Mouse (Mus musculus): Measurements from ENCODE around the gene Hic1. TPM values are rescaled to one million over a fixed set of nuclear protein-coding genes. Genes with fewer than 3 reads are reported as not detected.

The Hic1 gene
- polyA plus RNA-seq, 1 experiment from 2014 or later: 1.3 TPM

- Histone ChIP-seq H3K4me1 (peaks cover 48% of the 10 kb centered on the region), H3K27me3 (replicated peaks; ENCODE audit: low read depth, poor library complexity, severe bottlenecking) (peaks cover 62% of the 10 kb centered on the region), H3K9me3 (no peaks in the 10 kb centered on the region), H3K4me3 (no peak overlapping the region), H3K36me3 (replicated peaks) (no peaks in the 10 kb centered on the region), H3K27ac (replicated peaks) (no peak overlapping the region)
- DNase-seq (ENCODE audit: low spot score): no peak
- WGBS: 92% methylated on average over 12 of the region's 12 CpGs
Measured at GRCm38 (mm10) chr11:75200935-75201334, 31.6 kb upstream of the Hic1 start.

GRCm38 (mm10) chr11:75199951-75200350, 30.6 kb upstream of the Hic1 start:
- Histone ChIP-seq H3K27me3 (replicated peaks; ENCODE audit: low read depth, poor library complexity, severe bottlenecking) (peaks cover 72% of the 10 kb centered on the region), H3K27ac (replicated peaks) (no peak overlapping the region), H3K4me3 (no peak overlapping the region), H3K4me1 (peaks cover 49% of the 10 kb centered on the region), H3K9me3 (no peaks in the 10 kb centered on the region), H3K36me3 (replicated peaks) (no peaks in the 10 kb centered on the region)
- no peak for DNase-seq (ENCODE audit: low spot score)
- WGBS: 88% methylated on average over 5 of the region's 5 CpGs

DNA sequence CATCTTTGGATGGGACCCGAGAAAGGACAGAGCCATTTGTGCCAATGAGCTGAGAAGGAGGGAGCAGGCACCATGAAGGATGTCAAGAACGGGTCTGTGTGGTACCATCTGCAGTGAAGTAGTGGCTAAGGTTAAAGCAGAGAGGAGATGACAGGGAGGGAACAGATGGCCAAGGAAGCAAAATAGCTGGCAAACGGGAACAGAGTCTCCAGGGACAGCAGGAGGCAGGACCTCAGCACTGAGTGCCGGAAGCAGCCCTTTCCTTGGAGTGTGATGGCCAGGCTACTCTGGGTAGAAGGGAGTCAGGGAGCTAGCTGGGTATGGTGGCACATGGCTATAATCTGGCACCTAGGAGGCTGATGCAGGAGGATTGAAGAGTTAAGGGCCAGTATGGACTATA, 29.5 kb upstream of the Hic1 start:
- no peak for DNase-seq (ENCODE audit: low spot score)
- no peak overlapping the region for H3K27ac ChIP-seq (replicated peaks)
- H3K9me3 ChIP-seq: no peaks in the 10 kb centered on the region
- no peak overlapping the region for H3K4me3 ChIP-seq
- peaks cover 52% of the 10 kb centered on the region for H3K4me1 ChIP-seq
- WGBS: 69% methylated on average over 4 of the region's 4 CpGs
- H3K36me3 ChIP-seq (replicated peaks): no peaks in the 10 kb centered on the region
- H3K27me3 ChIP-seq (replicated peaks; ENCODE audit: low read depth, poor library complexity, severe bottlenecking): peaks cover 80% of the 10 kb centered on the region

DNA sequence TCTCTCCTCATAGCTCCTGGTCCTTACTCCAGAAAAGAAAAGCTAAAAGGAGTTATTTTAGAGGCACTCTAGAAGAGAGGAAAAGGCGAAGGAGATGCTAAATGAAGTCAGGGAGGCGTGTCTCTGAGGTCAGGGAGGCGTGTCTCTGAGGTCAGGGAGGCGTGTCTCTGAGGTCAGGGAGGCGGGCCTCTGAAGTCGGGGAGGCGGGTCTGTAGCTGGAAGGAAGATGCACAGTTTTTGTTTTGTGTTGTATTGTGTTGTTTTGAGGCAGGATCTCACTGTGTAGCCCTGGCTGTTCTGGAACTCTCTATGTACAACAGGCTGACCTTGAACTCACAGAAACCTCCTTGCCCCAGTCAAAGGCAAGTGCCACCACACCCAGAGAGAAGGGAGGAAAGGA, 28.6 kb upstream of the Hic1 start:
- Histone ChIP-seq H3K27me3 (replicated peaks; ENCODE audit: low read depth, poor library complexity, severe bottlenecking) (peaks cover 83% of the 10 kb centered on the region), H3K9me3 (no peaks in the 10 kb centered on the region), H3K4me3 (no peak overlapping the region), H3K4me1 (peaks cover 56% of the 10 kb centered on the region), H3K27ac (replicated peaks) (no peak overlapping the region), H3K36me3 (replicated peaks) (no peaks in the 10 kb centered on the region)
- 34% methylated on average over 7 of the region's 7 CpGs for WGBS
- no peak for DNase-seq (ENCODE audit: low spot score)

GRCm38 (mm10) chr11:75196131-75196530, 26.8 kb upstream of the Hic1 start:
- no peaks in the 10 kb centered on the region for H3K9me3 ChIP-seq
- H3K36me3 ChIP-seq (replicated peaks): no peaks in the 10 kb centered on the region
- H3K4me3 ChIP-seq: no peak overlapping the region
- H3K27me3 ChIP-seq (replicated peaks; ENCODE audit: low read depth, poor library complexity, severe bottlenecking): peaks cover 95% of the 10 kb centered on the region
- DNase-seq (ENCODE audit: low spot score): no peak
- H3K4me1 ChIP-seq: peaks cover 50% of the 10 kb centered on the region
- no peak overlapping the region for H3K27ac ChIP-seq (replicated peaks)
- 41% methylated on average over 6 of the region's 6 CpGs for WGBS

GRCm38 (mm10) chr11:75194850-75195461, 25.6 kb upstream of the Hic1 start:
- Histone ChIP-seq H3K4me3 (peak overlapping the region; percentile 63), H3K27me3 (replicated peaks; ENCODE audit: low read depth, poor library complexity, severe bottlenecking) (peaks cover 94% of the 10 kb centered on the region), H3K4me1 (peaks cover 55% of the 10 kb centered on the region), H3K27ac (replicated peaks) (peak overlapping the region; percentile 65), H3K9me3 (no peaks in the 10 kb centered on the region), H3K36me3 (replicated peaks) (no peaks in the 10 kb centered on the region)
- under 1% methylated on average over 39 of the region's 39 CpGs for WGBS
- DNase-seq (ENCODE audit: low spot score): peak; percentile 83

DNA sequence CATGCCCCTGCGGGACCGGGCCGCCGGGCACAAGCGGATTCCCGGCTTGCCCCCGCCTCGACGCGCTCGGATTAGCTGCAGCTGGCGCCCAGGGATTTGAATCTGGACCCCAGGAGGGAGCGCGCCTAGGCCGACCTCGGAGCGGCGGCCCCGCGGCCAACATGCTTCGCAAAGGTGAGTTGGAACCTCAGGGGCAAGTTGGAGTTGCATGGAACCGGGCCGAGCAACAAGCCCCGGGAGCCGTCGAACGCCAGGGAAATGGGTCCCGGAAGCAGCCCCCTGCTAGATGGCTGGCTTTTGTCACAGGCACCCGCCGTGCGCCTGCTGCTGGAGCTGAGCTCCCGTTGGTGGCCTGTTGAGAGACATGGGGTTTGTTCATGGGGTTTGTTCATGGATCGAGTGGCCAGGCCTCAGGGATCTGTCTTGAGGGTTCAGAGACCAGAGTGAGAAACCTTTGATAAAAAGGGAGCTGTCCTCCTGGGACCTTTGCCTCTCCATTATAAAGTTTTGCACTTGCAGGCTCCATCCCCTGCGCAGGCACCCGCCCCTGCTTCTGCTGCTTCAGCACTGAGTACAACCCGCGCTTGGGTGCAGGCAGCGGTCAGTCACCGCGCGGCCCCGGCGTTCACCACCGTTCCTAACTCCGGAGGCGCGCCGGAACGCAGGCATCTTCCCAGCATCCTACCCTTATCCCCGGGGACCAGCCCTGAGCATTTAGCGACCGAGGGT, 25.0 kb upstream of the Hic1 start:
- peak overlapping the region; percentile 65; the same call in 1 of the 2 replicates for H3K27ac ChIP-seq (replicated peaks)
- H3K4me1 ChIP-seq: peaks cover 62% of the 10 kb centered on the region
- H3K4me3 ChIP-seq: peak overlapping the region; percentile 63
- no peaks in the 10 kb centered on the region for H3K36me3 ChIP-seq (replicated peaks)
- peak; percentile 60 for DNase-seq (ENCODE audit: low spot score)
- no peaks in the 10 kb centered on the region for H3K9me3 ChIP-seq
- under 1% methylated on average over 52 of the region's 52 CpGs for WGBS
- peaks cover 87% of the 10 kb centered on the region for H3K27me3 ChIP-seq (replicated peaks; ENCODE audit: low read depth, poor library complexity, severe bottlenecking)

GRCm38 (mm10) chr11:75193256-75194071, 24.1 kb upstream of the Hic1 start, which contains the start of gene Rtn4rl1:
Gene Rtn4rl1 (plus strand): TSS chr11:75193783.
- Histone ChIP-seq H3K27me3 (replicated peaks; ENCODE audit: low read depth, poor library complexity, severe bottlenecking) (peaks cover 80% of the 10 kb centered on the region), H3K36me3 (replicated peaks) (0 out of 2 replicates have a peak, but pooled peaks cover under 1% of the 10 kb centered on the region), H3K4me1 (peaks cover 67% of the 10 kb centered on the region), H3K4me3 (peak within 1 kb of the TSS; percentile 63), H3K27ac (replicated peaks) (peak within 1 kb of the TSS; percentile 65; the same call in 1 of the 2 replicates), H3K9me3 (no peaks in the 10 kb centered on the region)
- peak; percentile 61 for DNase-seq (ENCODE audit: low spot score)
- under 1% methylated on average over 84 of the region's 84 CpGs for WGBS

GRCm38 (mm10) chr11:75192336-75193214, 23.3 kb upstream of the Hic1 start:
- H3K36me3 ChIP-seq (replicated peaks): 0 out of 2 replicates have a peak, but pooled peaks cover 3% of the 10 kb centered on the region
- WGBS: 22% methylated on average over 13 of the region's 13 CpGs
- peaks cover 67% of the 10 kb centered on the region for H3K4me1 ChIP-seq
- H3K27me3 ChIP-seq (replicated peaks; ENCODE audit: low read depth, poor library complexity, severe bottlenecking): peaks cover 71% of the 10 kb centered on the region
- peak overlapping the region; percentile 63 for H3K4me3 ChIP-seq
- DNase-seq (ENCODE audit: low spot score): peak; percentile 87
- no peak overlapping the region for H3K27ac ChIP-seq (replicated peaks)
- H3K9me3 ChIP-seq: no peaks in the 10 kb centered on the region

GRCm38 (mm10) chr11:75191841-75192240, 22.5 kb upstream of the Hic1 start:
- Histone ChIP-seq H3K27me3 (replicated peaks; ENCODE audit: low read depth, poor library complexity, severe bottlenecking) (peaks cover 64% of the 10 kb centered on the region), H3K4me3 (no peak overlapping the region), H3K36me3 (replicated peaks) (0 out of 2 replicates have a peak, but pooled peaks cover 3% of the 10 kb centered on the region), H3K4me1 (peaks cover 67% of the 10 kb centered on the region), H3K9me3 (no peaks in the 10 kb centered on the region), H3K27ac (replicated peaks) (no peak overlapping the region)
- 57% methylated on average over 6 of the region's 6 CpGs for WGBS
- DNase-seq (ENCODE audit: low spot score): no peak

- Histone ChIP-seq H3K9me3 (no peaks in the 10 kb centered on the region), H3K4me1 (peaks cover 63% of the 10 kb centered on the region), H3K27me3 (replicated peaks; ENCODE audit: low read depth, poor library complexity, severe bottlenecking) (peaks cover 55% of the 10 kb centered on the region), H3K4me3 (peak within 1 kb of the TSS; percentile 70), H3K36me3 (replicated peaks) (0 out of 2 replicates have a peak, but pooled peaks cover 3% of the 10 kb centered on the region), H3K27ac (replicated peaks) (peak within 1 kb of the TSS; percentile 62)
- no peak for DNase-seq (ENCODE audit: low spot score)
- 45% methylated on average over 5 of the region's 5 CpGs for WGBS
Measured at GRCm38 (mm10) chr11:75190905-75191441, 21.7 kb upstream of the Hic1 start, which contains the start of gene Dph1. Gene Dph1 (minus strand): TSS chr11:75191241.

Measured in embryonic facial prominence, embryonic 10.5 days (tissue).